In the genomic region with DNA sequence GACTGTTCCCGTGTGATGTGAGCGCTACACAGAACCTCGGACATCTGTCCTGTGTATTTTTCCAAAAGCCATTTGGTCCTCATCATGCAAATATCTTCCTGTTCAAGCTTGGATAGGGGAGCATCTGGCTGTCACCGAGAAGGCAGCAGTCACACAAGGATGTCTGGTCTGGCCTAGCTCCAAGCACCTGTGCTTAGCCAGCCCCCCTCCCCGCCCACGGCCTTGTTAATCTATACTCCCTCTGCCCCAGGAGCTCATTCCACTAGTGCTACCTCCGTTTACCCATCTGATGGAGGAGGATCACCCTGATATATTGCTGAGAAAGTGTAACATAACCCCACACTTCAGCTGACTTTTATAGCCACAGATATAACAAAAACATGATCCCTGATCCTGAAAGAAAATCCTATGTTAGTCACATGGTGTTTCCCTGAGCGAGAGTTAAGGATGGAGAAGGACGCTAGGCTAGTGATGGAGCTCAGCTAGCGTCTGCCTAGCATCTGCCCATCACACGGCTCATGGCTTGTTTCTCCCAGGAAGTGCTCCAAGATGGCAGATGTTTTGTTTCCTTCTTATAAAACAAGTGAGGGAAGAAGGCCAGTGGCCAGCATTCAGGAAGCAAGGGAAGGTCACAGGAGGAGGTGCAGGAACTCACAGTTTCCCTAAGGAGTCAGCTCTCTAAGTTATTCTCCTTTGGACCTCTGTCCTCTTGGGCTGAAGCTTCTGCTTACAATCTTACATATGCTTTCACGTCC, we compare ENCODE assay signal across 10 mouse cellular contexts.
A peak's percentile ranks its signal among the peaks of the same experiment; 100 is the strongest.
DNase-seq lines count a peak whose midpoint lies in the region; ATAC-seq and TF ChIP-seq lines count a peak whose summit lies in the region.
"Had no signal": no experiment of that assay in that cellular context is flagged by ENCODE, and none has a peak within 500 bp of the region (broad histone marks: within the 10 kb centered on the region; RNA-seq: fewer than 3 reads in every experiment).

No protein-coding gene starts in this region.

- no peak for TF ChIP-seq CTCF in stomach, postnatal 0 days (IDR thresholded peaks at IDR 0.05; ENCODE audit: low read depth)

- no peaks in the 10 kb centered on the region for H3K9me3 ChIP-seq in kidney, embryonic 14.5 days (ENCODE audit: control insufficient read depth, low read length)
- no peaks in the 10 kb centered on the region for H3K9me3 ChIP-seq in stomach, embryonic 15.5 days
- H3K9me3 ChIP-seq in stomach, postnatal 0 days (ENCODE audit: control insufficient read depth, low read length): no peaks in the 10 kb centered on the region
- no peaks in the 10 kb centered on the region for H3K9me3 ChIP-seq in forebrain, embryonic 13.5 days (replicated peaks)

- no peaks in the 10 kb centered on the region for H3K27me3 ChIP-seq in kidney, embryonic 14.5 days (ENCODE audit: control insufficient read depth, insufficient read depth, low read length)
- H3K27me3 ChIP-seq in stomach, embryonic 15.5 days (replicated peaks): no peaks in the 10 kb centered on the region
- H3K27me3 ChIP-seq in stomach, postnatal 0 days (ENCODE audit: control insufficient read depth, insufficient read depth, low read length): no peaks in the 10 kb centered on the region
- no peaks in the 10 kb centered on the region for H3K27me3 ChIP-seq in forebrain, embryonic 13.5 days

- H3K36me3 ChIP-seq in kidney, embryonic 14.5 days (ENCODE audit: control insufficient read depth, insufficient read depth, low read length): no peaks in the 10 kb centered on the region
- no peaks in the 10 kb centered on the region for H3K36me3 ChIP-seq in stomach, embryonic 15.5 days
- no peaks in the 10 kb centered on the region for H3K36me3 ChIP-seq in stomach, postnatal 0 days (ENCODE audit: control insufficient read depth, insufficient read depth, low read length)
- no peaks in the 10 kb centered on the region for H3K36me3 ChIP-seq in forebrain, embryonic 13.5 days (ENCODE audit: poor library complexity, severe bottlenecking)

- peaks cover 22% of the 10 kb centered on the region for H3K4me1 ChIP-seq in kidney, embryonic 14.5 days (ENCODE audit: control insufficient read depth, insufficient read depth, low read length)
- H3K4me1 ChIP-seq in stomach, embryonic 15.5 days: peaks cover 48% of the 10 kb centered on the region
- peaks cover 5% of the 10 kb centered on the region for H3K4me1 ChIP-seq in stomach, postnatal 0 days (replicated peaks; ENCODE audit: control insufficient read depth, insufficient read depth)
- peaks cover 61% of the 10 kb centered on the region for H3K4me1 ChIP-seq in forebrain, embryonic 13.5 days

- peak; percentile 71 for ATAC-seq in kidney, embryonic 14.5 days (ENCODE audit: low FRiP score, low TSS enrichment)
- no peak for ATAC-seq in stomach, embryonic 15.5 days (ENCODE audit: insufficient read depth, low FRiP score, low read depth)
- ATAC-seq in stomach, postnatal 0 days (ENCODE audit: low FRiP score, low TSS enrichment): no peak
- no peak for ATAC-seq in forebrain, embryonic 13.5 days
- ATAC-seq: lung, postnatal 0 days; midbrain, embryonic 16.5 days had no signal

- TF ChIP-seq EP300 in stomach, postnatal 0 days (optimal IDR thresholded peaks at IDR 0.05): no peak

- no peak overlapping the region for H3K9ac ChIP-seq in kidney, embryonic 14.5 days (ENCODE audit: low read depth, low read length)
- no peak overlapping the region for H3K9ac ChIP-seq in stomach, embryonic 15.5 days
- H3K9ac ChIP-seq in stomach, postnatal 0 days (ENCODE audit: low read length): no peak overlapping the region
- no peak overlapping the region for H3K9ac ChIP-seq in forebrain, embryonic 13.5 days

- no peak overlapping the region for H3K27ac ChIP-seq in kidney, embryonic 14.5 days (ENCODE audit: low read depth, low read length)
- 0 out of 2 replicates have a peak overlapping the region, but pooled peaks have one; percentile 8 for H3K27ac ChIP-seq in stomach, embryonic 15.5 days
- no peak overlapping the region for H3K27ac ChIP-seq in stomach, postnatal 0 days (replicated peaks)
- no peak overlapping the region for H3K27ac ChIP-seq in forebrain, embryonic 13.5 days

- H3K4me2 ChIP-seq in kidney, embryonic 14.5 days (replicated peaks; ENCODE audit: low read depth, low read length): no peak overlapping the region
- no peak overlapping the region for H3K4me2 ChIP-seq in stomach, embryonic 15.5 days
- H3K4me2 ChIP-seq in stomach, postnatal 0 days (replicated peaks; ENCODE audit: low read depth): no peak overlapping the region
- no peak overlapping the region for H3K4me2 ChIP-seq in forebrain, embryonic 13.5 days

- WGBS in kidney, embryonic 14.5 days: 28% methylated on average over 12 of the region's 12 CpGs
- 52% methylated on average over 12 of the region's 12 CpGs for WGBS in stomach, embryonic 15.5 days
- 51% methylated on average over 12 of the region's 12 CpGs for WGBS in stomach, postnatal 0 days
- WGBS in forebrain, embryonic 13.5 days: 65% methylated on average over 12 of the region's 12 CpGs

- DNase-seq in kidney, postnatal 14 days: no peak
- no peak for DNase-seq in stomach, postnatal 0 days (ENCODE audit: low spot score)
- DNase-seq in heart, adult 9 months (ENCODE audit: low spot score in 2 of 2): peak; percentile 48 to 52
- DNase-seq in thymus, postnatal 25 days: peak; percentile 18

- no peak overlapping the region for H3K4me3 ChIP-seq in kidney, embryonic 14.5 days (ENCODE audit: low read length)
- H3K4me3 ChIP-seq in stomach, embryonic 15.5 days (replicated peaks): no peak overlapping the region
- no peak overlapping the region for H3K4me3 ChIP-seq in stomach, postnatal 0 days (ENCODE audit: low read depth, low read length)
- no peak overlapping the region for H3K4me3 ChIP-seq in forebrain, embryonic 13.5 days
- H3K4me3 ChIP-seq: erythroblast, embryonic 14.5 days had no signal

Comparison
In these comparisons a context has a peak if more than half of its experiments do, and no peak if none do; other contexts are left out.
1. DNase-seq: peak in heart, adult 9 months (2 of 2) and thymus, postnatal 25 days (single experiment); none in kidney, postnatal 14 days (single experiment) and stomach, postnatal 0 days (single experiment).